Mouse (Mus musculus) G1E-ER4 (cell line): ENCODE data around the gene Lima1. TPM values are rescaled to one million over a fixed set of nuclear protein-coding genes. Genes with fewer than 3 reads are reported as not detected.

ENCODE experiments used
- GATA1 ChIP-seq: IDR thresholded peaks from one replicate; pipeline ENCODE4 v1.8.0; 2012; ENCODE audit warnings: low read length, inconsistent platforms
- polyA plus RNA-seq: library from polyadenylated mRNA; stranded (reverse); fragments of >175 nt; gene quantifications from 2 replicates; pipeline ENCODE4 v1.2.3, GENCODE M21; 2012

The Lima1 gene
- polyA plus RNA-seq, 1 experiment = not detected

- no peak for TF ChIP-seq GATA1
Measured at GRCm38 (mm10) chr15:99874612-99875333, 483 bp downstream of the Lima1 start.

GRCm38 (mm10) chr15:99872543-99872942 lies 2.7 kb downstream of the Lima1 start:
- TF ChIP-seq GATA1 = no peak

DNA sequence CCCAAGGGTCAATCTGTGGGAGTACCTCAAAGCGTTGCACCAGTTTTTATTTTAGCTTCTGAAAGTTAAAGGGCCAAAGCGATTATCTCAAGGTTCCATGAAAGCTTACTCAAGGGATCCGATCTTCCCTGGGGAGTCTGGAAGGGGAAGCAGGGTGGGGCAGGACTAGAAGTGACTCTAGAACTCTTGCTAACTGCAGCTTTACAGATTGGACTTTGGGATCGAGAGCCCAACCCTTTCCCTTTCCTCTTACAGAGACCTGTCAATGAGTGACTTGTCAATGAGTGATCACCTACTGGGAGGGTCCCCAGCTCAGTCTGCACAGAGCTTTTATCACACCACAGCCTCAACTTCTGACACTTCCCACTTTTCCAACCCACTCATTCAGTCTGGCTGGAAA lies 7.6 kb downstream of the Lima1 start:
- no peak for TF ChIP-seq GATA1

GRCm38 (mm10) chr15:99866450-99867221 lies 8.6 kb downstream of the Lima1 start:
- no peak for TF ChIP-seq GATA1

- no peak for TF ChIP-seq GATA1
Measured at GRCm38 (mm10) chr15:99865942-99866341, 9.3 kb downstream of the Lima1 start.

GRCm38 (mm10) chr15:99865494-99865941 lies 9.7 kb downstream of the Lima1 start:
- no peak for TF ChIP-seq GATA1

DNA sequence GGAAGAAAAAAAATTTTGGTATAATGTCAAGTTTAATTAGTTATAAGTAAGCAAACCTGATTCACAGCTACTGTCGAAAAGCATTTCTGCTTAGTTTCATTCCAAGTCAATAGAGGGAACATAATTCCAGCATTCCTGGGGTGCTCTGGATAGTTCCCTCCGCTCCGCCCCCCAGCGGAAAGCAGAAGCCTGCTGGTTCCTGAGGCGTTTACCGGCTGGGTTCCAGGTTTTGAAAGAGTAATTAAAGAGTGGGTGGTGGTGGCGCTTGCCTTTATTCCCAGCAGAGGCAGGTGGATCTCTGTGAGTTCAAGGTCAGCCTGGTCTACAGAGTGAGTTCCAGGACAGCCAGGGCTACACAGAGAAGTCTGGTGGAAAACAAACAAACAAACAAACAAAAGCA lies 10.2 kb downstream of the Lima1 start:
- no peak for TF ChIP-seq GATA1

- TF ChIP-seq GATA1 = no peak
Measured at GRCm38 (mm10) chr15:99863786-99864185, 11.5 kb downstream of the Lima1 start.

- TF ChIP-seq GATA1 = no peak
Measured at GRCm38 (mm10) chr15:99863358-99863757, 11.9 kb downstream of the Lima1 start.

GRCm38 (mm10) chr15:99862473-99862872 lies 12.8 kb downstream of the Lima1 start:
- no peak for TF ChIP-seq GATA1

- no peak for TF ChIP-seq GATA1
Measured at GRCm38 (mm10) chr15:99861955-99862354, 13.3 kb downstream of the Lima1 start.

GRCm38 (mm10) chr15:99861536-99861935 lies 13.7 kb downstream of the Lima1 start:
- TF ChIP-seq GATA1 = no peak

DNA sequence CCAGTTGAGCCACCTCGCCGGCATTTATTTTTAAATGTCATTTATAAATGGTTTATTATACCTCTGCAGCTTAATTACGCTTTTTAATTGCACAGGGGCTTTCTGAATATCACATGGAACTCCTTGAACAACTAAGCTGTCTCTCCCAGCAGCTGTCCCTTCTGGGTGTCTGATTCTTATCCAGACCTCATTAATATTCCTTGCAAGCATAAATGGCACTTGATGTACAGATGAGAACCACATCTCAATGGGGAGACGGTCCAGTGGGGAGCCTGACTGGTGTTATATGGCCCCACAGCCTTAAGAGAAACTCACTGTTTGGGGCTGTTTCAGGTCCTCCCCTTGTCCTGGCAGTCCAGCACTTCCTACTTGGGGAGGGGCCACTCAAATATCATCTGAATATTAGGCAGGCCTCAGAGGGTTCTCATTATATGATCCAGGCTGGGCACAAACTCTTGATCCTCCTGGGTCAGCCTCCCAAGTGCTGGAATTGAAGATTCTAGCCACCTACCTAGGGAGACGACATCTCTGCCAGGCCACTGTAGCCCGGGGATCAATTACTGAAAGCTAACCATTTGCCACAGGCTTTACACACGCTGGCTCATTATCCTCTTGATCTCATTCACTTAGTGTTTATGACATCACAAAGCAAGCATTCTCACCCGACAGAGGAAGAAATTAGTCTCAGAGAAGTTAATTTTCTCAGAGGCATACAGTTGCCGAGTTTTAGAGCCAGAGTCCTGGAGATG lies 15.4 kb downstream of the Lima1 start:
- TF ChIP-seq GATA1 = no peak

DNA sequence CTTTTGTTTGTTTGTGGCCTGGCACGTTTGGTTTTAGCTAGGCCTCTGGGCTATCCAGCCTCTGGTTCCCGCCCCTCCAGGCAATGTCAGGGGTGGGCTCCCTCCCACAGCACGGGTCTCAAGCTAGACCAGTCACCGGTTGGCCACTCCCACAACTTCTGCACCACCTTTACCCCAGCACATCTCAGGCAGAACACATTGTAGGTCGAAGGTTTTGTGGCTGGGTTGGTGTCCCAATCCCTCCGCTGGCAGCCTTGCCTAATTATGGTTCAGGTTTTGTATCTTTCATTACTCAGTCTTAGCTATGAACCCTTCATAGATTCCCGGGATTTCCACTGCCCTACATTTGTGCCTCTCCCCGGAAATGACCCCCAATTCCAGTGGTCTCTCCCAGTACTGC lies 17.8 kb downstream of the Lima1 start:
- TF ChIP-seq GATA1 = no peak

GRCm38 (mm10) chr15:99855119-99855518 lies 20.1 kb downstream of the Lima1 start:
- no peak for TF ChIP-seq GATA1

DNA sequence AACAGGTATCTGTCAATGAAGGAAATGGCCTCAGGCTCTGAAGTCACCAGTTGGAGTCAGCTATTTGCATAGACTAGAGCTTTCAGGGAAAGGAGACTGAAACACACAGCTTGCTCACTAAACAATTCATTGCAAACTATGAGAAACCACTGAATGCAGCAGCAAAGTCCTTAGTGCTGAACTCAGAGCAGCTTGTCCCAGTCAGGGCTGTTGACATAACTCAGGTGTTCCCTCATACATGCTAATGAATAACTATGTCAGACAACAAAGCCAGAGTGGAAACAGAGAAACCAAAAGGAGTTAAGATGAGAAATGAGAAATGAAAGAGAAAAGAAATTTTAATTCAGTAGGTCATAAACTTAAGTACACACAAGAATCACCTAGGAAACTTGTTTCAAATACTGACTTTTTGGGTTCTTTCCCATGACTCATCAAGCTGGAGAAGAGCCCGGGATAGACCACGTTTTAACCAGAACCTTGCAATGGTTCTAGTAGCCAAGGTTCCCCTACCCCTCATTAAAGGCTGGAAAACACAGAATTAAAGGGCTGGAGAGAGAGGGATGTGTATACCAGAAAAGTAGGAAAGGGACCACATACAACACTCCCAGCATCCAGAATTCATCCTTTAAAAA lies 22.5 kb downstream of the Lima1 start:
- TF ChIP-seq GATA1 = no peak
